Mouse (Mus musculus): ENCODE data around the gene Camta1. TPM values are rescaled to one million over a fixed set of nuclear protein-coding genes. Genes with fewer than 3 reads are reported as not detected.

Gene Camta1
- polyA plus RNA-seq, 1 experiment, result 26.3 TPM

- Histone ChIP-seq H3K4me1 (ENCODE audit: control insufficient read depth, insufficient read depth, low read length) (no peaks in the 10 kb centered on the region), H3K4me3 (ENCODE audit: insufficient read depth, low read length) (no peak overlapping the region), H3K27ac (ENCODE audit: insufficient read depth, low read depth, low read length) (no peak overlapping the region)
- TF ChIP-seq POLR2A (IDR thresholded peaks at IDR 0.05; ENCODE audit: borderline replicate concordance, low read depth, low read length), result no peak
Observed at GRCm38 (mm10) chr4:151798630-151799029, 63.0 kb downstream of the Camta1 start.

- TF ChIP-seq POLR2A (IDR thresholded peaks at IDR 0.05; ENCODE audit: borderline replicate concordance, low read depth, low read length) (no peak), CTCF (IDR thresholded peaks at IDR 0.05; ENCODE audit: low read depth, low read length) (no peak)
- Histone ChIP-seq H3K4me1 (ENCODE audit: control insufficient read depth, insufficient read depth, low read length) (no peaks in the 10 kb centered on the region), H3K27ac (ENCODE audit: insufficient read depth, low read depth, low read length) (no peak overlapping the region), H3K4me3 (ENCODE audit: insufficient read depth, low read length) (no peak overlapping the region)
Observed at GRCm38 (mm10) chr4:151793694-151794093, 68.0 kb downstream of the Camta1 start.

GRCm38 (mm10) chr4:151786946-151787705, 74.5 kb downstream of the Camta1 start:
- Histone ChIP-seq H3K4me1 (ENCODE audit: control insufficient read depth, insufficient read depth, low read length) (no peaks in the 10 kb centered on the region), H3K4me3 (ENCODE audit: insufficient read depth, low read length) (no peak overlapping the region), H3K27ac (ENCODE audit: insufficient read depth, low read depth, low read length) (no peak overlapping the region)
- TF ChIP-seq CTCF (IDR thresholded peaks at IDR 0.05; ENCODE audit: low read depth, low read length), result no peak
- TF ChIP-seq POLR2A (IDR thresholded peaks at IDR 0.05; ENCODE audit: borderline replicate concordance, low read depth, low read length), result no peak

GRCm38 (mm10) chr4:151780511-151780910, 81.2 kb downstream of the Camta1 start:
- Histone ChIP-seq H3K4me3 (ENCODE audit: insufficient read depth, low read length) (no peak overlapping the region), H3K4me1 (ENCODE audit: control insufficient read depth, insufficient read depth, low read length) (no peaks in the 10 kb centered on the region), H3K27ac (ENCODE audit: insufficient read depth, low read depth, low read length) (no peak overlapping the region)
- TF ChIP-seq CTCF (IDR thresholded peaks at IDR 0.05; ENCODE audit: low read depth, low read length), result no peak
- TF ChIP-seq POLR2A (IDR thresholded peaks at IDR 0.05; ENCODE audit: borderline replicate concordance, low read depth, low read length), result no peak

GRCm38 (mm10) chr4:151779962-151780459, 81.7 kb downstream of the Camta1 start:
- Histone ChIP-seq H3K4me1 (ENCODE audit: control insufficient read depth, insufficient read depth, low read length) (no peaks in the 10 kb centered on the region), H3K4me3 (ENCODE audit: insufficient read depth, low read length) (no peak overlapping the region), H3K27ac (ENCODE audit: insufficient read depth, low read depth, low read length) (no peak overlapping the region)
- TF ChIP-seq POLR2A (IDR thresholded peaks at IDR 0.05; ENCODE audit: borderline replicate concordance, low read depth, low read length), result no peak
- TF ChIP-seq CTCF (IDR thresholded peaks at IDR 0.05; ENCODE audit: low read depth, low read length), result no peak

- TF ChIP-seq POLR2A (IDR thresholded peaks at IDR 0.05; ENCODE audit: borderline replicate concordance, low read depth, low read length) (no peak), CTCF (IDR thresholded peaks at IDR 0.05; ENCODE audit: low read depth, low read length) (no peak)
- H3K27ac ChIP-seq (ENCODE audit: insufficient read depth, low read depth, low read length), result no peak overlapping the region
- H3K4me3 ChIP-seq (ENCODE audit: insufficient read depth, low read length), result no peak overlapping the region
- H3K4me1 ChIP-seq (ENCODE audit: control insufficient read depth, insufficient read depth, low read length), result no peaks in the 10 kb centered on the region; the same call in 1 of the 2 replicates
Observed at GRCm38 (mm10) chr4:151778511-151778910, 83.2 kb downstream of the Camta1 start.

GRCm38 (mm10) chr4:151777451-151777850, 84.2 kb downstream of the Camta1 start:
- TF ChIP-seq POLR2A (IDR thresholded peaks at IDR 0.05; ENCODE audit: borderline replicate concordance, low read depth, low read length) (no peak), CTCF (IDR thresholded peaks at IDR 0.05; ENCODE audit: low read depth, low read length) (no peak)
- Histone ChIP-seq H3K4me1 (ENCODE audit: control insufficient read depth, insufficient read depth, low read length) (peaks cover 6% of the 10 kb centered on the region), H3K27ac (ENCODE audit: insufficient read depth, low read depth, low read length) (no peak overlapping the region), H3K4me3 (ENCODE audit: insufficient read depth, low read length) (no peak overlapping the region)

- Histone ChIP-seq H3K27ac (ENCODE audit: insufficient read depth, low read depth, low read length) (no peak overlapping the region), H3K4me3 (ENCODE audit: insufficient read depth, low read length) (no peak overlapping the region), H3K4me1 (ENCODE audit: control insufficient read depth, insufficient read depth, low read length) (peaks cover 23% of the 10 kb centered on the region)
- TF ChIP-seq CTCF (IDR thresholded peaks at IDR 0.05; ENCODE audit: low read depth, low read length) (no peak), POLR2A (IDR thresholded peaks at IDR 0.05; ENCODE audit: borderline replicate concordance, low read depth, low read length) (no peak)
Observed at GRCm38 (mm10) chr4:151775441-151775840, 86.2 kb downstream of the Camta1 start.

GRCm38 (mm10) chr4:151773651-151774050, 88.0 kb downstream of the Camta1 start:
- no peak overlapping the region for H3K4me3 ChIP-seq (ENCODE audit: insufficient read depth, low read length)
- no peak overlapping the region for H3K27ac ChIP-seq (ENCODE audit: insufficient read depth, low read depth, low read length)
- TF ChIP-seq CTCF (IDR thresholded peaks at IDR 0.05; ENCODE audit: low read depth, low read length), result no peak
- TF ChIP-seq POLR2A (IDR thresholded peaks at IDR 0.05; ENCODE audit: borderline replicate concordance, low read depth, low read length), result no peak
- peaks cover 25% of the 10 kb centered on the region for H3K4me1 ChIP-seq (ENCODE audit: control insufficient read depth, insufficient read depth, low read length)

GRCm38 (mm10) chr4:151773007-151773406, 88.7 kb downstream of the Camta1 start:
- TF ChIP-seq POLR2A (IDR thresholded peaks at IDR 0.05; ENCODE audit: borderline replicate concordance, low read depth, low read length) (no peak), CTCF (IDR thresholded peaks at IDR 0.05; ENCODE audit: low read depth, low read length) (no peak)
- Histone ChIP-seq H3K4me1 (ENCODE audit: control insufficient read depth, insufficient read depth, low read length) (peaks cover 25% of the 10 kb centered on the region), H3K4me3 (ENCODE audit: insufficient read depth, low read length) (no peak overlapping the region), H3K27ac (ENCODE audit: insufficient read depth, low read depth, low read length) (no peak overlapping the region)

Data from bone marrow macrophage, adult 2 months (primary cell).